Mouse (Mus musculus) lung, postnatal 0 days (tissue): ENCODE measurements around the gene Pax6.

Source experiments
- CTCF ChIP-seq: IDR thresholded peaks from 2 replicates; pipeline ENCODE4 v1.5.1; 2016; ENCODE audit warnings: antibody characterized with exemption, mild to moderate bottlenecking
- EP300 ChIP-seq: IDR thresholded peaks from 2 replicates; pipeline ENCODE4 v1.6.1; 2016; ENCODE audit warnings: antibody characterized with exemption, mild to moderate bottlenecking, control low read depth

- TF ChIP-seq EP300 (no peak), CTCF (no peak)
Observed at GRCm38 (mm10) chr2:105676909-105677433, 8.3 kb downstream of the Pax6 start.
